Mouse (Mus musculus) embryonic fibroblast, embryonic 13.5 days (primary cell): Measurements from ENCODE around the gene Hsd17b1.

Experiments
- CTCF ChIP-seq: IDR thresholded peaks from 2 replicates; pipeline ENCODE4 v1.5.1; 2011; ENCODE audit warnings: mild to moderate bottlenecking, control low read depth, low read length, moderate library complexity, borderline replicate concordance; ENCODE audit not compliant: insufficient read depth
- POLR2A ChIP-seq: IDR thresholded peaks from 2 replicates; pipeline ENCODE4 v1.6.1; 2011; ENCODE audit warnings: low read depth, mild to moderate bottlenecking, control low read depth, low read length, moderate library complexity

DNA sequence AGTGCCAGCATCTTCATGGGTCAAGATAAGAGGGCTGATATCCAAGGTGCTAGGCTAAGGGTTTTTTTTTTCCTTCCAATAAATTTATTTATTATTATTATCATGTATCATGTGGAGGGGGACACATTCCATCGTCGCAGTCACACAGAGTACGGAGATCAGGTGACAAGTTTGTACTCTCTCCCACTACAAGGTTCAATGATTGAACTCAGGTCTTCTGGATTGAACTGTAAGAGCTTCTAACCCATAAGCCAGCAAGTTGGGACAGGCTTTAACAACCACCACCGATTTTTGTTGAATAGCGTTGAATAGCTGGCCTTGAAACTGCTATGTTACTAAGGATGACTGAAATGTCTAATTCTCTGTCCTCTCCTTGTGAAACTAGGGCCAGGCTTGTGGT is 2.2 kb downstream of the Hsd17b1 start:
- TF ChIP-seq CTCF = no peak
- no peak for TF ChIP-seq POLR2A
